ENCODE assay signal across 9 mouse cellular contexts in genomic region chr7:130673169-130674033, GRCm38 (mm10).
DNase-seq lines count a peak whose midpoint lies in the region; ATAC-seq and TF ChIP-seq lines count a peak whose summit lies in the region.
"Had no signal": no experiment of that assay in that cellular context is flagged by ENCODE, and none has a peak within 500 bp of the region (broad histone marks: within the 10 kb centered on the region; RNA-seq: fewer than 3 reads in every experiment).

No protein-coding gene starts in this region.

- peaks cover 69% of the 10 kb centered on the region for H3K36me3 ChIP-seq in E14TG2a.4 (ENCODE audit: insufficient read depth, low read length)
- H3K36me3 ChIP-seq in heart, embryonic 10.5 days = peaks cover 31% of the 10 kb centered on the region
- peaks cover 11% of the 10 kb centered on the region; the same call in 1 of the 2 replicates for H3K36me3 ChIP-seq in kidney, embryonic 16.5 days (ENCODE audit: insufficient read depth, low read length)
- no peaks in the 10 kb centered on the region for H3K36me3 ChIP-seq in stomach, postnatal 0 days (ENCODE audit: control insufficient read depth, insufficient read depth, low read length)
- H3K36me3 ChIP-seq: G1E had no signal

- H3K9me3 ChIP-seq in E14TG2a.4 (ENCODE audit: low read length) = no peaks in the 10 kb centered on the region
- no peaks in the 10 kb centered on the region for H3K9me3 ChIP-seq in heart, embryonic 10.5 days
- H3K9me3 ChIP-seq in kidney, embryonic 16.5 days (ENCODE audit: low read length) = no peaks in the 10 kb centered on the region
- H3K9me3 ChIP-seq in stomach, postnatal 0 days (ENCODE audit: control insufficient read depth, low read length) = no peaks in the 10 kb centered on the region

- no peaks in the 10 kb centered on the region for H3K27me3 ChIP-seq in E14TG2a.4 (ENCODE audit: insufficient read depth, low read length)
- H3K27me3 ChIP-seq in heart, embryonic 10.5 days (ENCODE audit: insufficient read depth, poor library complexity, severe bottlenecking) = no peaks in the 10 kb centered on the region
- no peaks in the 10 kb centered on the region for H3K27me3 ChIP-seq in kidney, embryonic 16.5 days (ENCODE audit: insufficient read depth, low read length)
- no peaks in the 10 kb centered on the region for H3K27me3 ChIP-seq in stomach, postnatal 0 days (ENCODE audit: control insufficient read depth, insufficient read depth, low read length)

- DNase-seq in frontal cortex, postnatal 25 days (ENCODE audit: low spot score in 2 of 2) = no peak
- peak; percentile 67 for DNase-seq in cerebellum, adult 9-11 months
- peak; percentile 82 for DNase-seq in heart, embryonic 10.5 days (ENCODE audit: low spot score)
- DNase-seq in lung, postnatal 10 days = peak; percentile 64
- DNase-seq in stomach, postnatal 0 days (ENCODE audit: low spot score) = peak; percentile 53

- WGBS in heart, embryonic 10.5 days = 50% methylated on average over 9 of the region's 9 CpGs
- 70% methylated on average over 9 of the region's 9 CpGs for WGBS in kidney, embryonic 16.5 days
- WGBS in stomach, postnatal 0 days = 46% methylated on average over 9 of the region's 9 CpGs

- H3K4me3 ChIP-seq in E14TG2a.4 (replicated peaks; ENCODE audit: low read length) = no peak overlapping the region
- no peak overlapping the region for H3K4me3 ChIP-seq in heart, embryonic 10.5 days
- H3K4me3 ChIP-seq in kidney, embryonic 16.5 days (ENCODE audit: low read length) = no peak overlapping the region
- H3K4me3 ChIP-seq in stomach, postnatal 0 days (ENCODE audit: low read depth, low read length) = no peak overlapping the region

- peak; percentile 64 for TF ChIP-seq CTCF in E14TG2a.4 (conservative IDR thresholded peaks at IDR 0.05; ENCODE audit: low read length)
- peak; percentile 86 for TF ChIP-seq CTCF in stomach, postnatal 0 days (IDR thresholded peaks at IDR 0.05; ENCODE audit: low read depth)

- no peak overlapping the region for H3K9ac ChIP-seq in kidney, embryonic 16.5 days (replicated peaks; ENCODE audit: low read length)
- H3K9ac ChIP-seq in stomach, postnatal 0 days (ENCODE audit: low read length) = peak overlapping the region; percentile 45; the same call in 1 of the 2 replicates

- ATAC-seq in frontal cortex, adult (ENCODE audit: low TSS enrichment) = peak; percentile 93
- peak; percentile 33; the same call in 1 of the 2 replicates for ATAC-seq in kidney, embryonic 16.5 days (ENCODE audit: low FRiP score, low TSS enrichment)
- ATAC-seq in stomach, postnatal 0 days (ENCODE audit: low FRiP score, low TSS enrichment) = peak; percentile 76

- TF ChIP-seq EP300 in stomach, postnatal 0 days (optimal IDR thresholded peaks at IDR 0.05) = no peak

- no peak overlapping the region for H3K4me2 ChIP-seq in kidney, embryonic 16.5 days (replicated peaks; ENCODE audit: low read depth, low read length)
- no peak overlapping the region for H3K4me2 ChIP-seq in stomach, postnatal 0 days (replicated peaks; ENCODE audit: low read depth)

- H3K27ac ChIP-seq in heart, embryonic 10.5 days = peak overlapping the region; percentile 86
- H3K27ac ChIP-seq in kidney, embryonic 16.5 days (ENCODE audit: low read length) = no peak overlapping the region
- H3K27ac ChIP-seq in stomach, postnatal 0 days (replicated peaks) = peak overlapping the region; percentile 90

- peaks cover 73% of the 10 kb centered on the region for H3K4me1 ChIP-seq in E14TG2a.4 (replicated peaks; ENCODE audit: low read depth, low read length)
- peaks cover 60% of the 10 kb centered on the region for H3K4me1 ChIP-seq in heart, embryonic 10.5 days
- H3K4me1 ChIP-seq in kidney, embryonic 16.5 days (ENCODE audit: insufficient read depth, low read length) = peaks cover 36% of the 10 kb centered on the region
- H3K4me1 ChIP-seq in stomach, postnatal 0 days (replicated peaks; ENCODE audit: control insufficient read depth, insufficient read depth) = peaks cover 11% of the 10 kb centered on the region

Comparison
In these comparisons a context has a peak if more than half of its experiments do, and no peak if none do; other contexts are left out.
1. ATAC-seq: peak in every context shown above with its lines; median percentile 93 in frontal cortex, adult; 76 in stomach, postnatal 0 days; 33 in kidney, embryonic 16.5 days.
2. DNase-seq: peak in cerebellum, adult 9-11 months (single experiment), heart, embryonic 10.5 days (single experiment), lung, postnatal 10 days (single experiment) and stomach, postnatal 0 days (single experiment); none in frontal cortex, postnatal 25 days (0 of 2).